Mouse (Mus musculus): ENCODE measurements at regions not wholly inside any gene's neighbourhood (a gene's known extent, or its start where the extent isn't known, plus 50 kb on each side); places are given as distances from the start of the nearest gene placed in this dataset.

DNA sequence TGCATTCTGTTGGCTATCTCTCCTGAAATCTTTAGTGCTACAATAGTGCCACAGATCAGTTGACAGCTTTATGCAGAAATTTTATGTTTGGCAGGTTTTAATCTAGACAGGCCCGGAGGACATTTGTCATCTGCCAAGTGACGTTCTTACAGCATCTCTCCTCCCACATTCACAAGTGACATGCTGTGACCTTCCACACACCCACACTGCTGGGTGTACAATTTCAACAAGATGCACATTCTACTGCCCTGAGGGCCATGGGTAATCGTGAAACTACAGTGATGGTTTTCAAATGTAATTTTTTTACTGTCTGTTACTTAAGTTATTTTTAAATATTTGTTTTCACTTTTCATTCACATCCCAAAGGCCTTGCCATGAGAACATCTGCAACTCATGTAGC lies 639.2 kb upstream of the Gm11114 start:
- H3K36me3 ChIP-seq (ENCODE audit: control insufficient read depth, insufficient read depth, low read length), result no peaks in the 10 kb centered on the region
- H3K27me3 ChIP-seq (ENCODE audit: control insufficient read depth, insufficient read depth, low read length), result no peaks in the 10 kb centered on the region
- DNase-seq (no peak), ATAC-seq (ENCODE audit: low FRiP score, low TSS enrichment) (no peak)
- no peak overlapping the region for H3K4me2 ChIP-seq (ENCODE audit: low read length)
- no peak overlapping the region for H3K9ac ChIP-seq (replicated peaks; ENCODE audit: low read length)
- H3K4me3 ChIP-seq (replicated peaks; ENCODE audit: low read depth, low read length), result no peak overlapping the region
- no peaks in the 10 kb centered on the region for H3K9me3 ChIP-seq (ENCODE audit: control insufficient read depth, low read length)
- 76% methylated on average over 3 of the region's 3 CpGs for WGBS
- no peaks in the 10 kb centered on the region for H3K4me1 ChIP-seq (ENCODE audit: control insufficient read depth, insufficient read depth, low read length)
- no peak overlapping the region for H3K27ac ChIP-seq (replicated peaks; ENCODE audit: low read depth, low read length)

DNA sequence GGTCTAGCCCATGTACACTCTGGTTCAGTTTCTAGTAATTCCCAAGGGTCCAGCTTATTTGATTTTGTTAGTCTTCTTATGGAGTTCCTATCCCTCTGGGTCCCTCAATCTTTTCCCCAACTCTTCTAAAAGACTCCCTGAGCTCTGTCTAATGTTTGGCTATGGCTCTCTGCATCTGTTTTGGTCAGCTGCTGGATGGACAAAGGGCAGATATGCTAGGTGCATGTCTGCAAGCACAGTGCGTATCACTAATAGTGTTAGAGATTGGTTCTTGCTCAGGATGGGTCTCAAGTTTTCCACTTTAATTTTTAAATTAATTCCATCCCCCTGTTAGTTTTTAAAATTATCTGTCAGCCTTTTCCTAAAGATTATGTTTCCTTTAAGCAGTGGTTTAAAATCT lies 634.2 kb upstream of the Gm11114 start:
- 92% methylated on average over 1 of the region's 1 CpGs for WGBS
- H3K4me2 ChIP-seq (ENCODE audit: low read length), result no peak overlapping the region
- H3K9me3 ChIP-seq (ENCODE audit: control insufficient read depth, low read length), result no peaks in the 10 kb centered on the region
- no peaks in the 10 kb centered on the region for H3K27me3 ChIP-seq (ENCODE audit: control insufficient read depth, insufficient read depth, low read length)
- H3K9ac ChIP-seq (replicated peaks; ENCODE audit: low read length), result no peak overlapping the region
- ATAC-seq (ENCODE audit: low FRiP score, low TSS enrichment) (no peak), DNase-seq (no peak)
- no peak overlapping the region for H3K4me3 ChIP-seq (replicated peaks; ENCODE audit: low read depth, low read length)
- no peak overlapping the region for H3K27ac ChIP-seq (replicated peaks; ENCODE audit: low read depth, low read length)
- H3K36me3 ChIP-seq (ENCODE audit: control insufficient read depth, insufficient read depth, low read length), result no peaks in the 10 kb centered on the region
- no peaks in the 10 kb centered on the region for H3K4me1 ChIP-seq (ENCODE audit: control insufficient read depth, insufficient read depth, low read length)

DNA sequence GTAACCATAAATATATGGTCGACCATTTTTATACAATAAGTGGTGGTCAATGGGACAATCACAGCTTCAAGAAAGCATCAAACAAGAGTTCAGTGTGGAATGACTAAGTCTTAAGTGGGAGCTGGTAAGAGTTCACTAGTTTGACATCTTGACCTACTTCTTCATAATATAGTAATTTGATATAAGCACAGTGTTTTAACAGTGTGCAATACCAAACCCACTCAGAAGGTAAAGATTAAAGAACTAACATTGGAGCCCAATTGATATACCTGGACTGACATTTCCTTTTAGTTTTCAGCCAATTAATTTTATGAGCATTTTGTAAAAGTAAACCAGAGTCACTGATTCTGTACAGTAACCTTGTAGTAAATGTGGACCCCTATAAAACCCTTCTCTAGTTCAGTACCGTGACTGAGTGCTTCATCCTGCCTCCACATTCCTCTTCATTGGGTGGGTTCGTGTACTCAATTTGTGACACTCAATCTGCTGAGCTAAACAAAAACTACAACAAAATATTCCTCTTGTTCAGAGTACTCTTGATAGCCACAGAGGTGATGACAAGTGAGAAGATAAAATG lies 593.9 kb upstream of the Gm11114 start:
- H3K36me3 ChIP-seq (ENCODE audit: control insufficient read depth, insufficient read depth, low read length), result no peaks in the 10 kb centered on the region
- no peaks in the 10 kb centered on the region for H3K9me3 ChIP-seq (ENCODE audit: control insufficient read depth, low read length)
- ATAC-seq (ENCODE audit: low FRiP score, low TSS enrichment) (no peak), DNase-seq (no peak)
- no peaks in the 10 kb centered on the region for H3K27me3 ChIP-seq (ENCODE audit: control insufficient read depth, insufficient read depth, low read length)
- no peak overlapping the region for H3K4me3 ChIP-seq (replicated peaks; ENCODE audit: low read depth, low read length)
- no peaks in the 10 kb centered on the region for H3K4me1 ChIP-seq (ENCODE audit: control insufficient read depth, insufficient read depth, low read length)
- no peak overlapping the region for H3K9ac ChIP-seq (replicated peaks; ENCODE audit: low read length)
- WGBS, result 91% methylated on average over 3 of the region's 3 CpGs
- H3K27ac ChIP-seq (replicated peaks; ENCODE audit: low read depth, low read length), result no peak overlapping the region
- H3K4me2 ChIP-seq (ENCODE audit: low read length), result no peak overlapping the region

DNA sequence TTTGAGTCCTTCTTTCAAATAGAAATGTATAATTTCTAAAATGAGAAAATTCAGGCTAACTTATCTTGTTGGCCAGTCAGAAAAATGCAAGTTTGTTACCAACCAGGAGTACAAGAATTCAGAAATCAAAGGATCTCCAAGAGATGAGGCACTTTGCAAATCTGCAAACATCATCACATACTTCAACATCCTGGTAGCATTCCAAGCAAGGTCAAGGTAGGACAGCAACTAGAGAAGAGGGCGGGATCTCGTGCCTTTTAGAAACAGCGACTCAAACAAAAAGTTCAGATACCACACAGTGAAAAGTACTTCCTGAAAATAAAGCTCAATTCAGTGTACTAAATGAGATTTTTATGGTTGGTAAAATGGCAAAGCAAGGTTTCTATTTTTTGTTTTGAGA lies 593.2 kb upstream of the Gm11114 start:
- H3K27me3 ChIP-seq (ENCODE audit: control insufficient read depth, insufficient read depth, low read length), result no peaks in the 10 kb centered on the region
- H3K27ac ChIP-seq (replicated peaks; ENCODE audit: low read depth, low read length), result no peak overlapping the region
- H3K9ac ChIP-seq (replicated peaks; ENCODE audit: low read length), result no peak overlapping the region
- DNase-seq (no peak), ATAC-seq (ENCODE audit: low FRiP score, low TSS enrichment) (no peak)
- WGBS, result 86% methylated on average over 3 of the region's 3 CpGs
- H3K4me3 ChIP-seq (replicated peaks; ENCODE audit: low read depth, low read length), result no peak overlapping the region
- no peaks in the 10 kb centered on the region for H3K4me1 ChIP-seq (ENCODE audit: control insufficient read depth, insufficient read depth, low read length)
- H3K4me2 ChIP-seq (ENCODE audit: low read length), result no peak overlapping the region
- H3K36me3 ChIP-seq (ENCODE audit: control insufficient read depth, insufficient read depth, low read length), result no peaks in the 10 kb centered on the region
- no peaks in the 10 kb centered on the region for H3K9me3 ChIP-seq (ENCODE audit: control insufficient read depth, low read length)

DNA sequence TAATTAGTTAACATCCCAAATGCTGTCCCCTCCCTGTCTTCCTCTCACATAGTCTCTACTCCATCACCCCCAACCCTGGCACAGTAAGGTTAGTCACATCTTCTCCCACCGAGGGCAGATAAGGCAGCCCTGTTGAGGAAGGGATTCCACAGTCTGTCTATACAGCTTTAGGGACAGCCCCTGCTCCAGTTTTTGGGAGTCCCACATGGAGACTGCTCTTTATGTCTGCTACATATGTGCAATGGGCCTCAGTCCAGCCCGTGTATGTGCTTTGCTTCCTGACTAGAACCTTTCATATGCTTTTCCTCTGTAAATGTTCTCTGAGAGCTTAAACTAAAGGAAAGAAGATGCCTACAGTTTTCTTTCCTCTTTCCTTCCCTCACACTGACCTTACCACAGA lies 592.1 kb upstream of the Gm11114 start:
- H3K27ac ChIP-seq (replicated peaks; ENCODE audit: low read depth, low read length), result no peak overlapping the region
- no peaks in the 10 kb centered on the region for H3K27me3 ChIP-seq (ENCODE audit: control insufficient read depth, insufficient read depth, low read length)
- H3K4me1 ChIP-seq (ENCODE audit: control insufficient read depth, insufficient read depth, low read length), result no peaks in the 10 kb centered on the region
- H3K4me3 ChIP-seq (replicated peaks; ENCODE audit: low read depth, low read length), result no peak overlapping the region
- H3K36me3 ChIP-seq (ENCODE audit: control insufficient read depth, insufficient read depth, low read length), result no peaks in the 10 kb centered on the region
- no peak for ATAC-seq (ENCODE audit: low FRiP score, low TSS enrichment)
- H3K9me3 ChIP-seq (ENCODE audit: control insufficient read depth, low read length), result no peaks in the 10 kb centered on the region
- WGBS, result 90% methylated on average over 2 of the region's 2 CpGs
- no peak overlapping the region for H3K4me2 ChIP-seq (ENCODE audit: low read length)
- DNase-seq, result no peak
- no peak overlapping the region for H3K9ac ChIP-seq (replicated peaks; ENCODE audit: low read length)

DNA sequence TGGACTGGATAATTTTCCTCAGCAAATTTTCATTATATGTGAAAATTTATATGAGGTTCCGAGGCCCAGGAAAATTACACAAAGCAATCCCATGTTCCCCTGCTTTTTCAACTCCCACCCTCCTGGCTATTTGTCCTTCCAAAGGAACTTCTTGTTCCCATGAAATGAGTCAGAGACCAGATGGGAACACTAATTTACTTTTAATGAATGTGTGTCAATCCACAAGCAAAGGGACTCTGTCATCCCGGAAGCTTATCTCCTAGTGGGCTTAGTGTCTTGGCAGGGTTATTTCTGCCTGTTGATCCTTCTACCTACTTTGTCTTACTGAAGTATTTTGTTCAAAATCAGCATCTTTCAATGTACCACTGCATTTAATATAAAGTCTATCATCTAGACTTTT lies 573.3 kb upstream of the Gm11114 start:
- 69% methylated on average over 2 of the region's 2 CpGs for WGBS

DNA sequence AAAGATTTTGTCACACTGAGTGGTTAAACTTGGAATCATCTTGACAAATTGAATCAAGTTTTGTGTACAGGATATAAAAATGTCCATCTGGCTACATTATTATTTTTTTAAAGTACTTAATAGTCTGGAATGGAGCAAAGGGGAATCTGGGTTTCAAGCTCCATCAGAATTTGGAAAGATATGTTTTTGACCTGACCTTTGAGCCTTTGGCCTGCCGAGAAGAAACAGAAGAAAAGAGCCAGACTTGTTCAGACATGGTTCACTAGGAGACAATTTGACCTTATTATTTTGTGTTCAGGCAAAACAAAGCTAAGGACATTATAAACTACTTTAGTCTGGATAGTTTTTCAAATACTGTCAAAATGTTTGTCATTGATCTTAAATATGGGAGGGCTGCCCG lies 572.2 kb upstream of the Gm11114 start:
- H3K27me3 ChIP-seq (ENCODE audit: control insufficient read depth, insufficient read depth, low read length), result no peaks in the 10 kb centered on the region
- no peak for ATAC-seq (ENCODE audit: low FRiP score, low TSS enrichment)
- H3K4me2 ChIP-seq (ENCODE audit: low read length), result no peak overlapping the region
- 77% methylated on average over 2 of the region's 2 CpGs for WGBS
- H3K9ac ChIP-seq (replicated peaks; ENCODE audit: low read length), result no peak overlapping the region
- DNase-seq, result no peak
- no peak overlapping the region for H3K27ac ChIP-seq (replicated peaks; ENCODE audit: low read depth, low read length)
- H3K9me3 ChIP-seq (ENCODE audit: control insufficient read depth, low read length), result no peaks in the 10 kb centered on the region
- H3K36me3 ChIP-seq (ENCODE audit: control insufficient read depth, insufficient read depth, low read length), result no peaks in the 10 kb centered on the region
- H3K4me1 ChIP-seq (ENCODE audit: control insufficient read depth, insufficient read depth, low read length), result no peaks in the 10 kb centered on the region
- H3K4me3 ChIP-seq (replicated peaks; ENCODE audit: low read depth, low read length), result no peak overlapping the region

More for the DNA sequence above, 573.3 kb upstream of the Gm11114 start:
- H3K4me1 ChIP-seq (ENCODE audit: control insufficient read depth, insufficient read depth, low read length), result no peaks in the 10 kb centered on the region
- ATAC-seq (ENCODE audit: low FRiP score, low TSS enrichment) (no peak), DNase-seq (no peak)
- H3K36me3 ChIP-seq (ENCODE audit: control insufficient read depth, insufficient read depth, low read length), result no peaks in the 10 kb centered on the region
- no peaks in the 10 kb centered on the region for H3K27me3 ChIP-seq (ENCODE audit: control insufficient read depth, insufficient read depth, low read length)
- H3K27ac ChIP-seq (replicated peaks; ENCODE audit: low read depth, low read length), result no peak overlapping the region
- H3K4me2 ChIP-seq (ENCODE audit: low read length), result no peak overlapping the region
- no peak overlapping the region for H3K9ac ChIP-seq (replicated peaks; ENCODE audit: low read length)
- H3K9me3 ChIP-seq (ENCODE audit: control insufficient read depth, low read length), result no peaks in the 10 kb centered on the region
- no peak overlapping the region for H3K4me3 ChIP-seq (replicated peaks; ENCODE audit: low read depth, low read length)

DNA sequence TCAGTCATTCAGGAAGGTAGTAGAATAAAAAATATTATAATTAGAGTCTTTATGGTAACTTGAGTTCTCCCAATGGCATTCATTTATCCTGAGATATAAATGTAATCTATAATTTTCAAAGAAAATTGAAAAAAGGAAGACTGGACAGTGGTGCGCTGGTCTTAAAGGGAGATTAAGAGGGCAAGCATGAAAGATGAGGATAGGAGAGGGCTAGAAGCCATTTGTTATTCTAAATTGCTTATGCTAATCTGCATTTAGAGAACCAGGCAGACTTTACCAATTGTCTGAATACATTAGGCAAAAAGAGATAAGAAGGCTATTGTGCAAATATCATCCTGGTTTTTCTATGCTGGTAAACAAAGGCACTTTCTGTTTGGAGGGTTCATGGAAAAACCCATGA lies 558.2 kb upstream of the Gm11114 start:
- H3K27me3 ChIP-seq (ENCODE audit: control insufficient read depth, insufficient read depth, low read length), result no peaks in the 10 kb centered on the region
- H3K9me3 ChIP-seq (ENCODE audit: control insufficient read depth, low read length), result no peaks in the 10 kb centered on the region
- no peak overlapping the region for H3K4me2 ChIP-seq (ENCODE audit: low read length)
- DNase-seq (no peak), ATAC-seq (ENCODE audit: low FRiP score, low TSS enrichment) (no peak; the same call in 1 of the 2 replicates)
- WGBS, result 41% methylated on average over 1 of the region's 1 CpGs
- no peak overlapping the region for H3K9ac ChIP-seq (replicated peaks; ENCODE audit: low read length)
- no peak overlapping the region for H3K4me3 ChIP-seq (replicated peaks; ENCODE audit: low read depth, low read length)
- H3K4me1 ChIP-seq (ENCODE audit: control insufficient read depth, insufficient read depth, low read length), result no peaks in the 10 kb centered on the region
- no peaks in the 10 kb centered on the region for H3K36me3 ChIP-seq (ENCODE audit: control insufficient read depth, insufficient read depth, low read length)
- H3K27ac ChIP-seq (replicated peaks; ENCODE audit: low read depth, low read length), result no peak overlapping the region

DNA sequence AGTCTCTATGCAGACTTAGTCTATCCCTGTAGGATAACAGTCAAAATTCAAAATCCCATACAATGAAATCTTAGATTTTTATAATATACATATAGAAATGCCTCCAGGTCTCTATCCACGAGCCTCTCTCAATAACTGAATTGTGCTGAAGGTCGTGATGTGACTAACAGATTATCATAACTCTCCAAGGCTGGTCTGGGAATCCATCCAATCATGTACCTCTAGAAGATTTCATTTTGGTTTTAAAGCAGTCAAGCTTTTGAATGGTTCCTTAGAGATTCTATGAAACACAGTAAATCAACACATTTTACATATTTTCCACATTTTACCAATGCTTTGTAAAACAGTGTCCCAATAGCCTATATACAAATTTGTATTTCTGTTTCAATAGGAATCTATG lies 557.7 kb upstream of the Gm11114 start:
- Histone ChIP-seq H3K27me3 (ENCODE audit: control insufficient read depth, insufficient read depth, low read length) (no peaks in the 10 kb centered on the region), H3K4me3 (replicated peaks; ENCODE audit: low read depth, low read length) (no peak overlapping the region), H3K27ac (replicated peaks; ENCODE audit: low read depth, low read length) (no peak overlapping the region), H3K9me3 (ENCODE audit: control insufficient read depth, low read length) (no peaks in the 10 kb centered on the region), H3K36me3 (ENCODE audit: control insufficient read depth, insufficient read depth, low read length) (no peaks in the 10 kb centered on the region), H3K4me1 (ENCODE audit: control insufficient read depth, insufficient read depth, low read length) (no peaks in the 10 kb centered on the region), H3K4me2 (ENCODE audit: low read length) (no peak overlapping the region), H3K9ac (replicated peaks; ENCODE audit: low read length) (no peak overlapping the region)
- DNase-seq (no peak), ATAC-seq (ENCODE audit: low FRiP score, low TSS enrichment) (no peak)
- 64% methylated on average over 2 of the region's 2 CpGs for WGBS

Measured in midbrain, embryonic 14.5 days (tissue).